Mouse (Mus musculus) spleen, adult 18-20 months (tissue): Measurements from ENCODE around the gene Dus3l.

Experiments
- DNase-seq, 2 experiments: peaks; one replicate each; pipeline ENCODE4 v3.0.0; 2022; ENCODE audit warnings: mixed read lengths in 2 of 2

Dus3l gene

DNA sequence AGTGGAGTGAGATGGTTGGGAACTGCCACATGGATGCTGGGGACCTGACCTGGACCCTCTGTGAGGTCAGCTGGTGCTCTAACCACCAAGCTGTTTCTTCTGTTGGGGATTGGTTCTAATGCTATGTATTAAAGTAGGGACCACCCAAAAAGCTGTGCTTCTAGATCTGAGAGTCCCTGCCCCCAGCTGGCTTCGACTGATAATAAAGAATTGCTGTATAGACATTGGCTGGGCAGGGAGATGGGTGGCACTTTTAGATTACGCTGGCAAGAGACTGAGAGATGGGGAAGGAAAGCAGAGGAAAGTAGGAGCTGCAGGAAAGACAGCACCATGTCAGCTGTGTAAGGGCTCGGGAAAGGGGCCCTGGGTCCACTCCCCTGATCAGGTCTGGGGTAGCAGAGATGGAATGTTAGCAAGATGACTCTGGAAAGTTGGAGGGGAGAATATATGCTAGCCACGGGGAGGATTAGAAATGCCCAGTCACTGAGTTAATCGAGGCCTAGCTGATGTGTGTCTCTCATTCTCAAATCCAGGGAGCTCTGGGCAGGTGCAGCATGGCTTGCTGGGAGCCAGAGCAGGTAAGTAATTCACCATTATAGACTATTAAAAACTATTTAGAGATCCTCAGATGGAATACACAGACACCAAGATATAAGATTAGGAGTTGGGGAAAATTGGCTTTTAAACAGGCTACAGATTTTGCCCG, 29.2 kb downstream of the Dus3l start:
- DNase-seq = no peak

- no peak for DNase-seq
Measured at GRCm38 (mm10) chr17:56799276-56799675, 34.7 kb downstream of the Dus3l start.

GRCm38 (mm10) chr17:56802065-56802464, 37.5 kb downstream of the Dus3l start:
- DNase-seq = no peak

DNA sequence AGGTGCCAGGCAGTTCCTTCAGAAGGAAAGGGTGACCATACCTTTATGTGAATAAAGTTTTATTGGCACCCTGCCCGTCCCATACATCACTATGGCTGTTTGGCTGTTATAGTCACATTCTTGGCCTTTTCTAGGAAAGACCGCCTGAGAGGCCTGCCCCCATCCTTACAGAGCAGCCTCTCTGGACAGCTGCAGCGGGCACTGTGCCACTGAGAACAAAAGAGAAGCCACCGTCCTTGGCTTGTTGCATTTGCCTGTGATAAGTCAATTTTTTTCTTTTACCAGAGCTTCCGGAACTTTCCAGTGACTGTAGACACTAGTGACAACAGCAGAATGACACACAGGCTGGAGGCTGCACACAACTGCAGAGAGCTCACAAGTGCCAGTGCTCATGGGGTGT, 40.4 kb downstream of the Dus3l start:
- DNase-seq = no peak

- no peak for DNase-seq
Measured at GRCm38 (mm10) chr17:56805784-56806183, 41.2 kb downstream of the Dus3l start.

DNA sequence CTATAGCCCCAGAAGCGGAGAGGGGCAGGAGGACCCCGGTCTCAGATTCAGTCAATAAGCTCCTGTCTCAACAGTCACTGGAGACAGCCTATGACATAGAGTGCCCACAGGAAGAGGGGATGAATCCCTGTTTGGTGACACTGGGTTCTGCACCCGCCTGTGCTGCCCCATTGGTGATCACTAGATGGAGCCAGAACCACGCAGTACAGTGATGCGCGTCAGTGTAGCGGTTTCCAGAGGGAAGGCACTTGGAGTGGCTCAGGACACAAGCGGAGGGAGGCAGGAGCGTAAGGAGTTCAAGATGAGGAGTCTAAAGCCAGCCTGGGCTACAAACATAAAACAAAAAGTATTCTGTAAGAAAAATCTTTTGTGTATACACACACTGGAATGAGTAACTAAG, 44.0 kb downstream of the Dus3l start:
- peak; percentile 30 to 59 for DNase-seq

- peak in 1 of 2 experiments; percentile 18 for DNase-seq
Measured at GRCm38 (mm10) chr17:56810245-56810644, 45.7 kb downstream of the Dus3l start.

GRCm38 (mm10) chr17:56814316-56815056, 49.9 kb downstream of the Dus3l start:
- peak in 1 of 2 experiments; percentile 23 for DNase-seq

DNA sequence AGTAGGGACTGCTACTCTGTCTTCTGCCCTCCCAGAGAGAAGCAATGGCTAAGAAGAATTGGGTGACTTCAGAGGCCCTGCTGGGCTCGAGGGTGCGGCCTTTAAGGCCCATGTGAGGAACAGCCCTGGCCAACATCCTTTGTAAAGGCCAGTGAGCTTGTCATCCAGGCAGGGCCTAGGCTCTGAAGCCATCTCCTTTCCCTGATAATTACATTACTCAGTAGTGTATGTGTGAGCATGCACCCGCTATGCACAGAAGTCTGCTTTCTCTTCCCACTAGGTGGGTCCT, 50.4 kb downstream of the Dus3l start:
- DNase-seq = no peak

GRCm38 (mm10) chr17:56818067-56818636, 53.6 kb downstream of the Dus3l start:
- peak; percentile 20 to 26 for DNase-seq

- no peak for DNase-seq
Measured at GRCm38 (mm10) chr17:56819032-56819545, 54.5 kb downstream of the Dus3l start.
